Mouse (Mus musculus) embryo, embryonic 10.5 days (tissue): Measurements from ENCODE around the gene Slc23a2.

Experiments
- DNase-seq: peaks from one replicate; pipeline ENCODE4 v3.0.0-alpha.2; 2015; ENCODE audit warnings: low spot score

Slc23a2 gene

GRCm38 (mm10) chr2:132144971-132145691 is at the start of gene Slc23a2:
Slc23a2 (minus strand) TSS chr2:132145108.
- peak; percentile 66 for DNase-seq

- no peak for DNase-seq
These were observed 45.8 kb upstream of the Slc23a2 start for GRCm38 (mm10) chr2:132190602-132191161.

GRCm38 (mm10) chr2:132183874-132184273 is 39.0 kb upstream of the Slc23a2 start:
- no peak for DNase-seq

GRCm38 (mm10) chr2:132180463-132181205 is 35.7 kb upstream of the Slc23a2 start:
- DNase-seq = no peak

GRCm38 (mm10) chr2:132179371-132179770 is 34.5 kb upstream of the Slc23a2 start:
- no peak for DNase-seq

GRCm38 (mm10) chr2:132177406-132177805 is 32.5 kb upstream of the Slc23a2 start:
- DNase-seq = no peak

- DNase-seq = no peak
These were observed 31.5 kb upstream of the Slc23a2 start for GRCm38 (mm10) chr2:132176289-132176848.

GRCm38 (mm10) chr2:132174048-132174447 is 29.1 kb upstream of the Slc23a2 start:
- DNase-seq = no peak

GRCm38 (mm10) chr2:132171939-132172338 is 27.0 kb upstream of the Slc23a2 start:
- DNase-seq = no peak

- DNase-seq = no peak
These were observed 24.2 kb upstream of the Slc23a2 start for GRCm38 (mm10) chr2:132169150-132169549.

- DNase-seq = no peak
These were observed 18.7 kb upstream of the Slc23a2 start for GRCm38 (mm10) chr2:132163626-132164025.

GRCm38 (mm10) chr2:132157482-132157881 is 12.6 kb upstream of the Slc23a2 start:
- no peak for DNase-seq

GRCm38 (mm10) chr2:132152670-132153069 is 7.8 kb upstream of the Slc23a2 start:
- no peak for DNase-seq

- no peak for DNase-seq
These were observed 6.7 kb upstream of the Slc23a2 start for GRCm38 (mm10) chr2:132151592-132151991.

- DNase-seq = no peak
These were observed 6.0 kb upstream of the Slc23a2 start for GRCm38 (mm10) chr2:132150926-132151325.

- no peak for DNase-seq
These were observed 1.6 kb upstream of the Slc23a2 start for GRCm38 (mm10) chr2:132146502-132146901.

GRCm38 (mm10) chr2:132143943-132144927 is 673 bp downstream of the Slc23a2 start:
- peak; percentile 40 for DNase-seq

GRCm38 (mm10) chr2:132142606-132143005 is 2.3 kb downstream of the Slc23a2 start:
- DNase-seq = no peak

- DNase-seq = no peak
These were observed 4.4 kb downstream of the Slc23a2 start for GRCm38 (mm10) chr2:132140536-132140935.

- no peak for DNase-seq
These were observed 5.8 kb downstream of the Slc23a2 start for GRCm38 (mm10) chr2:132139099-132139498.

- peak; percentile 31 for DNase-seq
These were observed 8.9 kb downstream of the Slc23a2 start for GRCm38 (mm10) chr2:132135876-132136637.
